Comparison of ENCODE assay signal across 7 mouse cellular contexts in genomic region chr8:73352301-73353107, GRCm38 (mm10). TPM values are rescaled to one million over a fixed set of nuclear protein-coding genes. Genes with fewer than 3 reads are reported as not detected.
DNase-seq lines count a peak whose midpoint lies in the region; ATAC-seq lines count a peak whose summit lies in the region.

No protein-coding gene starts in this region.

- DNase-seq in adrenal gland, adult 2 months = peak; percentile 74
- DNase-seq in cerebellum, postnatal 10 days = peak; percentile 75 to 77
- peak; percentile 37 for DNase-seq in gastrocnemius, adult 18-20 months (ENCODE audit: low spot score)

- no peaks in the 10 kb centered on the region for H3K27me3 ChIP-seq in hindbrain, embryonic 16.5 days (replicated peaks; ENCODE audit: control insufficient read depth, insufficient read depth, low read length)
- H3K27me3 ChIP-seq in limb, embryonic 12.5 days = no peaks in the 10 kb centered on the region
- 0 out of 2 replicates have a peak, but pooled peaks cover 2% of the 10 kb centered on the region for H3K27me3 ChIP-seq in midbrain, embryonic 12.5 days
- H3K27me3 ChIP-seq in stomach, embryonic 15.5 days (replicated peaks) = no peaks in the 10 kb centered on the region

- H3K36me3 ChIP-seq in hindbrain, embryonic 16.5 days (ENCODE audit: control insufficient read depth, insufficient read depth, low read length) = no peaks in the 10 kb centered on the region
- no peaks in the 10 kb centered on the region for H3K36me3 ChIP-seq in limb, embryonic 12.5 days
- H3K36me3 ChIP-seq in midbrain, embryonic 12.5 days = no peaks in the 10 kb centered on the region
- no peaks in the 10 kb centered on the region for H3K36me3 ChIP-seq in stomach, embryonic 15.5 days

- no peak; the same call in none of the 2 replicates for ATAC-seq in hindbrain, embryonic 16.5 days
- ATAC-seq in limb, embryonic 12.5 days (ENCODE audit: insufficient number of reproducible peaks, insufficient read depth, low FRiP score, low TSS enrichment, low read depth) = peak; percentile 27
- peak; percentile 21 for ATAC-seq in midbrain, embryonic 12.5 days (ENCODE audit: low FRiP score, low read depth)
- ATAC-seq in stomach, embryonic 15.5 days (ENCODE audit: insufficient read depth, low FRiP score, low read depth) = peak; percentile 24

- peak overlapping the region; percentile 97 for H3K4me3 ChIP-seq in hindbrain, embryonic 16.5 days (ENCODE audit: low read length)
- peak overlapping the region; percentile 88 for H3K4me3 ChIP-seq in limb, embryonic 12.5 days (replicated peaks)
- peak overlapping the region; percentile 73 for H3K4me3 ChIP-seq in midbrain, embryonic 12.5 days
- H3K4me3 ChIP-seq in stomach, embryonic 15.5 days (replicated peaks) = peak overlapping the region; percentile 85

- H3K9me3 ChIP-seq in hindbrain, embryonic 16.5 days (ENCODE audit: control insufficient read depth, low read length) = no peaks in the 10 kb centered on the region
- no peaks in the 10 kb centered on the region for H3K9me3 ChIP-seq in limb, embryonic 12.5 days
- no peaks in the 10 kb centered on the region for H3K9me3 ChIP-seq in midbrain, embryonic 12.5 days
- H3K9me3 ChIP-seq in stomach, embryonic 15.5 days = no peaks in the 10 kb centered on the region

- under 1% methylated on average over 45 of the region's 56 CpGs for WGBS in hindbrain, embryonic 16.5 days
- under 1% methylated on average over 56 of the region's 56 CpGs for WGBS in limb, embryonic 12.5 days
- WGBS in midbrain, embryonic 12.5 days = under 1% methylated on average over 50 of the region's 56 CpGs
- 0% methylated on average over 46 of the region's 56 CpGs for WGBS in stomach, embryonic 15.5 days

- H3K9ac ChIP-seq in hindbrain, embryonic 16.5 days (ENCODE audit: low read depth, low read length) = peak overlapping the region; percentile 91
- peak overlapping the region; percentile 91 for H3K9ac ChIP-seq in limb, embryonic 12.5 days (replicated peaks)
- H3K9ac ChIP-seq in midbrain, embryonic 12.5 days (replicated peaks) = peak overlapping the region; percentile 87
- H3K9ac ChIP-seq in stomach, embryonic 15.5 days = peak overlapping the region; percentile 83

- peak overlapping the region; percentile 69 for H3K4me2 ChIP-seq in hindbrain, embryonic 16.5 days (ENCODE audit: low read length)
- peak overlapping the region; percentile 86 for H3K4me2 ChIP-seq in limb, embryonic 12.5 days
- peak overlapping the region; percentile 69 for H3K4me2 ChIP-seq in midbrain, embryonic 12.5 days (replicated peaks)
- H3K4me2 ChIP-seq in stomach, embryonic 15.5 days = peak overlapping the region; percentile 78

- H3K27ac ChIP-seq in hindbrain, embryonic 16.5 days (ENCODE audit: low read depth, low read length) = peak overlapping the region; percentile 98
- H3K27ac ChIP-seq in limb, embryonic 12.5 days = peak overlapping the region; percentile 94
- peak overlapping the region; percentile 95 for H3K27ac ChIP-seq in midbrain, embryonic 12.5 days (replicated peaks)
- peak overlapping the region; percentile 93 for H3K27ac ChIP-seq in stomach, embryonic 15.5 days

- H3K4me1 ChIP-seq in hindbrain, embryonic 16.5 days (ENCODE audit: control insufficient read depth, insufficient read depth, low read depth, low read length) = peaks cover 18% of the 10 kb centered on the region
- peaks cover 15% of the 10 kb centered on the region for H3K4me1 ChIP-seq in limb, embryonic 12.5 days (replicated peaks)
- H3K4me1 ChIP-seq in midbrain, embryonic 12.5 days = peaks cover 25% of the 10 kb centered on the region
- H3K4me1 ChIP-seq in stomach, embryonic 15.5 days = peaks cover 11% of the 10 kb centered on the region; the same call in 1 of the 2 replicates

RNA-seq across cellular contexts. Expression of gene Large1, which starts 0.8 kb away (rescaled TPM):
- 10 to 100 TPM; 22.2 to 26.7 TPM for total RNA-seq in adrenal gland, adult 2 months (2021)
- 7.8 and 8.8 TPM in 2 replicates for polyA plus RNA-seq in adrenal gland, adult 2 months (2012; rRNA removed)
- total RNA-seq in gastrocnemius, adult 18-20 months (2021) = 10 to 100 TPM; 25.2 to 33.0 TPM
- 15.7 and 16.3 TPM in 2 replicates for polyA plus RNA-seq in hindbrain, embryonic 16.5 days (2015; fragmentation: Nextera tagmentation; extraction: Ambion mirVana)
- polyA plus RNA-seq in limb, embryonic 12.5 days (2016; fragmentation: Nextera tagmentation; extraction: Ambion mirVana) = 8.3 and 10.0 TPM in 2 replicates
- 11.7 and 11.9 TPM in 2 replicates for polyA plus RNA-seq in midbrain, embryonic 12.5 days (2016; fragmentation: Nextera tagmentation; extraction: Ambion mirVana)
- 6.3 and 6.6 TPM in 2 replicates for polyA plus RNA-seq in stomach, embryonic 15.5 days (2015; fragmentation: Nextera tagmentation; extraction: Ambion mirVana)
